Mouse (Mus musculus) MEL (cell line): Measurements from ENCODE around the gene Vcp. TPM values are rescaled to one million over a fixed set of nuclear protein-coding genes. Genes with fewer than 3 reads are reported as not detected.

Experiments
- DNase-seq: peaks from one replicate; pipeline ENCODE4 v3.0.0; 2011; ENCODE audit warnings: low read depth, low spot score
- H3K27ac ChIP-seq: 2 replicates; pipeline ENCODE4 v1.5.1; 2012; ENCODE audit warnings: low read depth, mild to moderate bottlenecking, control low read depth, low read length, moderate library complexity; ENCODE audit not compliant: control insufficient read depth
- H3K27me3 ChIP-seq, 2 experiments: fragments of 150-350 bp in 1 of 2; sonication (generic) in 1 of 2; 2 replicates each; pipeline ENCODE4 v1.6.1; 2012; ENCODE audit warnings: low read length in 2 of 2, mild to moderate bottlenecking in 2 of 2, improper control_type of control experiment in 1 of 2, moderate library complexity in 1 of 2; ENCODE audit not compliant: insufficient read depth in 2 of 2, control insufficient read depth in 1 of 2
- H3K36me3 ChIP-seq, 2 experiments: 2 replicates each; pipeline ENCODE4 v1.6.1; 2012 to 2014; ENCODE audit warnings: low read length in 2 of 2, improper control_type of control experiment in 1 of 2, inconsistent platforms in 1 of 2, mild to moderate bottlenecking in 1 of 2; ENCODE audit not compliant: insufficient read depth in 2 of 2, control insufficient read depth in 1 of 2
- H3K4me1 ChIP-seq, 2 experiments: fragments of 150-350 bp in 1 of 2; sonication (generic) in 1 of 2; 2 replicates each; pipeline ENCODE4 v1.6.1; 2012; ENCODE audit warnings: low read length in 2 of 2, improper control_type of control experiment in 1 of 2, mild to moderate bottlenecking in 1 of 2; ENCODE audit not compliant: insufficient read depth in 2 of 2, control insufficient read depth in 1 of 2
- H3K4me3 ChIP-seq, 2 experiments: fragments of 150-350 bp in 1 of 2; sonication (generic) in 1 of 2; 2 replicates each; pipeline ENCODE4 v1.5.1; 2012; ENCODE audit warnings: low read depth in 2 of 2, low read length in 2 of 2, mild to moderate bottlenecking in 2 of 2, moderate library complexity in 2 of 2, control low read depth in 1 of 2, improper control_type of control experiment in 1 of 2; ENCODE audit not compliant: control insufficient read depth in 1 of 2, insufficient read depth in 1 of 2
- H3K79me2 ChIP-seq: 2 replicates; pipeline ENCODE4 v1.6.1; 2012; ENCODE audit warnings: mild to moderate bottlenecking, low read length, moderate library complexity; ENCODE audit not compliant: control insufficient read depth, poor library complexity, insufficient read depth
- H3K9ac ChIP-seq: 2 replicates; pipeline ENCODE4 v1.6.1; 2012; ENCODE audit warnings: low read depth, mild to moderate bottlenecking, control low read depth, low read length, moderate library complexity; ENCODE audit not compliant: control insufficient read depth, poor library complexity, severe bottlenecking
- H3K9me3 ChIP-seq: fragments of 150-350 bp; sonication (generic); replicated peaks from 2 replicates; pipeline ENCODE4 v1.6.1; 2012; ENCODE audit warnings: mild to moderate bottlenecking, low read length, improper control_type of control experiment, moderate library complexity; ENCODE audit not compliant: insufficient read depth
- BHLHE40 ChIP-seq: IDR thresholded peaks from 2 replicates; pipeline ENCODE4 v1.6.1; 2012; ENCODE audit warnings: low read depth, mild to moderate bottlenecking, inconsistent platforms, low read length, improper control_type of control experiment, borderline replicate concordance
- CHD2 ChIP-seq: IDR thresholded peaks from 2 replicates; pipeline ENCODE4 v1.6.1; 2011; ENCODE audit warnings: low read length, improper control_type of control experiment
- E2F4 ChIP-seq: IDR thresholded peaks from 2 replicates; pipeline ENCODE4 v1.6.1; 2011; ENCODE audit warnings: low read depth, low read length, improper control_type of control experiment, borderline replicate concordance
- GATA1 ChIP-seq: IDR thresholded peaks from 2 replicates; pipeline ENCODE4 v1.6.1; 2011; ENCODE audit warnings: low read depth, low read length, improper control_type of control experiment
- MAFK ChIP-seq: IDR thresholded peaks from 2 replicates; pipeline ENCODE4 v1.6.1; 2011; ENCODE audit warnings: low read depth, mild to moderate bottlenecking, low read length, improper control_type of control experiment, borderline replicate concordance
- MXI1 ChIP-seq: IDR thresholded peaks from 2 replicates; pipeline ENCODE4 v1.6.1; 2011; ENCODE audit warnings: mild to moderate bottlenecking, low read depth, low read length, improper control_type of control experiment
- MYB ChIP-seq: IDR thresholded peaks from 2 replicates; pipeline ENCODE4 v1.6.1; 2011; ENCODE audit warnings: mild to moderate bottlenecking, low read depth, low read length, improper control_type of control experiment
- NELFE ChIP-seq: IDR thresholded peaks from 2 replicates; pipeline ENCODE4 v1.6.1; 2011; ENCODE audit warnings: low read depth, low read length, improper control_type of control experiment
- POLR2A ChIP-seq, 2 experiments: IDR thresholded peaks; 2 replicates each; pipeline ENCODE4 v1.6.1; 2011 to 2012; ENCODE audit warnings: low read length in 2 of 2, mild to moderate bottlenecking in 2 of 2, control low read depth in 1 of 2, improper control_type of control experiment in 1 of 2, low read depth in 1 of 2, moderate library complexity in 1 of 2; ENCODE audit not compliant: control insufficient read depth in 1 of 2, insufficient read depth in 1 of 2, poor library complexity in 1 of 2
- RCOR1 ChIP-seq: IDR thresholded peaks from 2 replicates; pipeline ENCODE4 v1.6.1; 2012; ENCODE audit warnings: low read depth, mild to moderate bottlenecking, inconsistent platforms, low read length, improper control_type of control experiment
- SMC3 ChIP-seq: IDR thresholded peaks from 2 replicates; pipeline ENCODE4 v1.6.1; 2011; ENCODE audit warnings: low read depth, low read length, improper control_type of control experiment
- TCF12 ChIP-seq: IDR thresholded peaks from 2 replicates; pipeline ENCODE4 v1.6.1; 2014; ENCODE audit warnings: low read depth, mild to moderate bottlenecking, inconsistent platforms, low read length, improper control_type of control experiment, moderate library complexity
- UBTF ChIP-seq: IDR thresholded peaks from 2 replicates; pipeline ENCODE4 v1.6.1; 2012; ENCODE audit warnings: low read depth, mild to moderate bottlenecking, inconsistent platforms, low read length, improper control_type of control experiment, moderate library complexity, borderline replicate concordance; ENCODE audit not compliant: insufficient read depth
- polyA plus RNA-seq, 2 experiments: library from polyadenylated mRNA; stranded (reverse) in 1 of 2; unstranded in 1 of 2; fragments of >175 nt in 1 of 2; fragments of >200 nt in 1 of 2; gene quantifications; 2 replicates each; pipeline versions ENCODE4 v1.2.1 to v1.2.4; 2012; ENCODE audit warnings: low replicate concordance in 2 of 2, low read depth in 1 of 2; ENCODE audit not compliant: insufficient read length in 2 of 2, insufficient read depth in 1 of 2, missing spikeins in 1 of 2
- total RNA-seq: library from RNA; depleted of rRNA; stranded (reverse); fragments of 300-350 nt; gene quantifications from 2 replicates; pipeline ENCODE4 v1.2.3, GENCODE M21; 2012

Vcp gene
- total and polyA plus RNA-seq, 3 experiments, result 264 to 792 (median 420) TPM

- no peak for TF ChIP-seq MYB
- peak; percentile 77 for TF ChIP-seq TCF12
- peak; percentile 13; the same call in 1 of the 2 replicates for TF ChIP-seq SMC3
- peak; percentile 94 for TF ChIP-seq NELFE
Observed at GRCm38 (mm10) chr4:43031237-43031995, 31.1 kb upstream of the Vcp start, which contains the start of gene Stoml2 (continued).

- TF ChIP-seq E2F4 (no peak), BHLHE40 (no peak), UBTF (no peak), MXI1 (no peak; the same call in 1 of the 2 replicates)
- peaks cover 1 to 5% of the 10 kb centered on the region in 2 experiments; a peak in 3 of 4 replicates for H3K36me3 ChIP-seq
- H3K9ac ChIP-seq, result peak overlapping the region; percentile 88
- peak overlapping the region; percentile 75 for H3K27ac ChIP-seq
- H3K9me3 ChIP-seq, result no peaks in the 10 kb centered on the region
- H3K4me3 ChIP-seq, result peak overlapping the region; percentile 84 to 93
- H3K79me2 ChIP-seq, result peaks cover 16% of the 10 kb centered on the region
- peak; percentile 57 for DNase-seq
- no peaks in the 10 kb centered on the region for H3K27me3 ChIP-seq
- H3K4me1 ChIP-seq, result peaks cover 4 to 9% of the 10 kb centered on the region in 2 experiments; a peak in 3 of 4 replicates
Observed at GRCm38 (mm10) chr4:43030780-43031230, 30.5 kb upstream of the Vcp start.

- no peaks in the 10 kb centered on the region for H3K27me3 ChIP-seq
- TF ChIP-seq POLR2A (IDR thresholded peaks at IDR 0.05; ENCODE audit: control insufficient read depth in 1 of 2, insufficient read depth in 1 of 2, low read depth in 1 of 2, low read length in 2 of 2, poor library complexity in 1 of 2), result no peak
- TF ChIP-seq GATA1, result no peak
- TF ChIP-seq CHD2, result no peak
- no peak for TF ChIP-seq NELFE
- TF ChIP-seq MAFK, result no peak
- TF ChIP-seq RCOR1, result no peak
- TF ChIP-seq, all 39 proteins: peak for 0
- Histone ChIP-seq H3K9me3 (no peaks in the 10 kb centered on the region), H3K36me3 (peaks cover 1 to 5% of the 10 kb centered on the region in 2 experiments; a peak in 3 of 4 replicates), H3K4me1 (peaks cover 4 to 9% of the 10 kb centered on the region in 2 experiments; a peak in 3 of 4 replicates), H3K27ac (peak overlapping the region; percentile 75; the same call in 1 of the 2 replicates), H3K79me2 (peaks cover 16% of the 10 kb centered on the region), H3K4me3 (peak overlapping the region; percentile 84 to 93), H3K9ac (peak overlapping the region; percentile 88)
- DNase-seq, result no peak
Observed at GRCm38 (mm10) chr4:43030352-43030751, 30.0 kb upstream of the Vcp start.
